Mouse (Mus musculus): ENCODE results near the gene Bend4.

Bend4 gene

GRCm38 (mm10) chr5:67427443-67428360 lies at the start of gene Bend4:
Bend4 (minus strand) TSS chr5:67428310.
- peak; percentile 59 for DNase-seq (ENCODE audit: low read depth, low spot score)

- no peak for DNase-seq (ENCODE audit: low read depth, low spot score)
These were observed 45.6 kb upstream of the Bend4 start for GRCm38 (mm10) chr5:67473723-67474122.

- no peak for DNase-seq (ENCODE audit: low read depth, low spot score)
These were observed 45.0 kb upstream of the Bend4 start for GRCm38 (mm10) chr5:67473094-67473493.

- DNase-seq (ENCODE audit: low read depth, low spot score), result no peak
These were observed 38.9 kb upstream of the Bend4 start for GRCm38 (mm10) chr5:67466866-67467530.

- DNase-seq (ENCODE audit: low read depth, low spot score), result no peak
These were observed 36.8 kb upstream of the Bend4 start for GRCm38 (mm10) chr5:67464899-67465298.

- no peak for DNase-seq (ENCODE audit: low read depth, low spot score)
These were observed 35.5 kb upstream of the Bend4 start for GRCm38 (mm10) chr5:67463636-67464035.

GRCm38 (mm10) chr5:67462331-67462730 lies 34.2 kb upstream of the Bend4 start:
- no peak for DNase-seq (ENCODE audit: low read depth, low spot score)

GRCm38 (mm10) chr5:67456841-67457240 lies 28.7 kb upstream of the Bend4 start:
- DNase-seq (ENCODE audit: low read depth, low spot score), result no peak

GRCm38 (mm10) chr5:67454282-67454681 lies 26.2 kb upstream of the Bend4 start:
- DNase-seq (ENCODE audit: low read depth, low spot score), result no peak

- no peak for DNase-seq (ENCODE audit: low read depth, low spot score)
These were observed 22.0 kb upstream of the Bend4 start for GRCm38 (mm10) chr5:67449957-67450630.

- no peak for DNase-seq (ENCODE audit: low read depth, low spot score)
These were observed 18.4 kb upstream of the Bend4 start for GRCm38 (mm10) chr5:67446526-67446925.

GRCm38 (mm10) chr5:67444217-67445050 lies 16.3 kb upstream of the Bend4 start:
- no peak for DNase-seq (ENCODE audit: low read depth, low spot score)

- no peak for DNase-seq (ENCODE audit: low read depth, low spot score)
These were observed 14.8 kb upstream of the Bend4 start for GRCm38 (mm10) chr5:67442813-67443450.

- peak; percentile 28 for DNase-seq (ENCODE audit: low read depth, low spot score)
These were observed 12.5 kb upstream of the Bend4 start for GRCm38 (mm10) chr5:67440563-67440962.

GRCm38 (mm10) chr5:67437403-67437802 lies 9.3 kb upstream of the Bend4 start:
- DNase-seq (ENCODE audit: low read depth, low spot score), result no peak

GRCm38 (mm10) chr5:67426478-67427442 lies 1.4 kb downstream of the Bend4 start:
- no peak for DNase-seq (ENCODE audit: low read depth, low spot score)

- no peak for DNase-seq (ENCODE audit: low read depth, low spot score)
These were observed 2.1 kb downstream of the Bend4 start for GRCm38 (mm10) chr5:67426011-67426410.

- DNase-seq (ENCODE audit: low read depth, low spot score), result no peak
These were observed 3.5 kb downstream of the Bend4 start for GRCm38 (mm10) chr5:67424636-67425035.

- DNase-seq (ENCODE audit: low read depth, low spot score), result no peak
These were observed 4.1 kb downstream of the Bend4 start for GRCm38 (mm10) chr5:67423963-67424362.

GRCm38 (mm10) chr5:67423326-67423725 lies 4.8 kb downstream of the Bend4 start:
- no peak for DNase-seq (ENCODE audit: low read depth, low spot score)

Data from telencephalon, adult 2 months (tissue).